Mouse (Mus musculus): ENCODE measurements around the gene Spem1. TPM values are rescaled to one million over a fixed set of nuclear protein-coding genes. Genes with fewer than 3 reads are reported as not detected.

Spem1 gene
- total RNA-seq, 2 experiments from 2014 or later, result 0.34 to 0.44 TPM

DNA sequence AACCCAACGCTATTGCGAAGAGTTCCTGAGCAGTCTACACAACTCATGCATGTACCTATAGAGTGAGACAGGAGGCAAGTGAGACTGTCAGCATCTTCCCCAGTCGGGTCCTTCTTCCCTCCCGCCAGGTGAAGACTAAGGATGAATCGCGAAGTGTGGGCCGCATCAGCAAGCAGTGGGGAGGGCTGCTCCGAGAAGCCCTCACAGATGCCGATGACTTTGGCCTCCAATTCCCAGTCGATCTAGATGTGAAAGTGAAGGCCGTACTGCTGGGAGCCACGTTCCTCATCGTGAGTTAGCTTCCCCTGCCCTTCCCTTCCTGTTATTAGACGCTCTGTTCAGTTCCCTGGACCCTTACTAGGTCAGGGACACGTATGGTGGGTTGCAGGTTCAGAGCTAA lies 27.9 kb upstream of the Spem1 start:
- intact Hi-C loops (cut with DNase I), result no loop called here
- no peak overlapping the region for H3K4me3 ChIP-seq
- DNase-seq (ENCODE audit: extremely low spot score in 1 of 2, low spot score in 2 of 2), result no peak
- no peak overlapping the region for H3K27ac ChIP-seq
- no peak for TF ChIP-seq CTCF (IDR thresholded peaks at IDR 0.05)

DNA sequence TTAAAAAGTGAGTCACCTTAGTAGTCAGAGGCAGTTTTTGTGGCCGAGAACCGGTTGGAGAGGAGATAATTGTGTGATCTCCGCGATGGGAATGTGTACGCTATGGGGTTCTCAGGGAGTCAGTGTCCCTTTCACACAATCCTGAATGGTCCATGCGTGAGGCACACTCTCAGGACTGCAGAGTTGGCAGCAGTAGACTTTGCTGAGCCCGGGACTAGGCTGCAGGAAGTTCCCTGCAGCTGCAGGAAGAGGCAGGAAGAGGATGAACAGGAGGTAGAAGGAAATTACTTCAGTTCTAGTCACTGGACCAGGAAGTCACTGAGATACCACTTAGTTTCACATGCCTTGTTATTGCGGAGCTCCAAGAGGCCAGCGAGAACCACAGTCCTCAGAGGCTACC lies 27.1 kb upstream of the Spem1 start:
- DNase-seq (ENCODE audit: extremely low spot score in 1 of 2, low spot score in 2 of 2), result no peak
- TF ChIP-seq CTCF (IDR thresholded peaks at IDR 0.05), result no peak
- Histone ChIP-seq H3K4me3 (no peak overlapping the region), H3K27ac (no peak overlapping the region)
- intact Hi-C loops (cut with DNase I), result no loop called here

DNA sequence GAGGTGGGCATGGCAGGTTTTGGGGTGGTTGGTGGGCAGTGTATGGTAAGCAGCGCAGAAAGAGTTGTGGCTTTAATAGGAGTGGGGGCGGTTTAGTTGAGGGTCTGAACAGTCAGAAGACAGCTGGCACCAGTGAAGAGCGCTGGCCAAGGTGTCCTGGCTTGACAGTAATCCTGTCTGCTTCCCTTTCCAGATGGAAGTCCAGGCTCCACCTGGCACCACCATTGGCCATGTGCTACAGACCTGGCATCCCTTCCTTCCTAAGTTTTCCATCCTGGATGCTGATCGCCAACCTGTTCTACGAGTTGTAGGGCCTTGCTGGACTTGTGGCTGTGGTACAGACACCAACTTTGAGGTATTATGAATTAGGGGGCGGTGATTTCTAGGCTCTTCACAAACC lies 26.0 kb upstream of the Spem1 start:
- DNase-seq (ENCODE audit: extremely low spot score in 1 of 2, low spot score in 2 of 2), result no peak
- TF ChIP-seq CTCF (IDR thresholded peaks at IDR 0.05), result no peak
- intact Hi-C loops (cut with DNase I), result no loop called here
- no peak overlapping the region for H3K27ac ChIP-seq
- no peak overlapping the region for H3K4me3 ChIP-seq

DNA sequence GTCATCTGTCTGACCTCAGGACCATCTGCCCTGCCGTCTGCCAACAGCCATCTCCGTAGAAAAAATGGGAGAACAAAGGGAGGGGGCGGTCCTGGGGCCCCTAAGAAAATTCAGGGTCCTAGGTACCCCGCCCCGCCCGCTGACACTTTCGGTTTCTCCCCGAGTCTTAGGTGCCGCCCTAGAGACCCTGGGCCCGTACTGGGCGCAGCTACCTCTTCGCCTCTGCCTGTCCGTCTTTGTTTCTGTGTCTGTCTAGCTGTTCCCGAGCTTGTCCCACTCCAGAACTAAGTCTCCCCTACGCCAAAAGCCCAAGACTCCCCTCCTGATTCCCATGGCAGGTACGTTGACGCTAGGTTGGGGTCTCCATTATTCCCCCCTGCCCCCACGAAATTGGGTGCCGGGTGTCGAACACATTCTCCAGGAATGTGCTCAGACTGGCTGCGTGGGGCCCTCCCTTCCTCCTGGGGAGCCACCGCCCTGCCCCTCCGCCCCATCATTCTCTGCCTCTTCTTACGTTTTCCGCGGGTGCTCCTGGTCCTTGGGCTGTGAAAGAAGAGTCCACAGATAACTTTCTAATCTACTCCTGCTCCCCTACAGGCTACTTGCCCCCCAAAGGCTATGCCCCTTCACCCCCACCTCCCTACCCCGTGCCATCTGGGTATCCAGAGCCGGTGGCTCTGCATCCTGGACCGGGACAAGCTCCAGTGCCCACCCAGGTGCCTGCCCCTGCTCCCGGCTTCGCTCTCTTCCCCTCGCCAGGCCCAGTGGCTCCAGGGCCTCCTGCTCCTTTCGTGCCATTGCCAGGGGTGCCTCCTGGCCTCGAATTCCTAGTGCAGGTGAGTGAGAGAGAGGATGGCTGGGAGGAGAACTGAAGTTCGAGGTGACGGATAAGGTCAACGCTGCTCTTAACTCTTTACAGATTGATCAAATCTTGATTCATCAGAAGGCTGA lies 25.0 kb upstream of the Spem1 start:
- no peak for TF ChIP-seq CTCF (IDR thresholded peaks at IDR 0.05)
- intact Hi-C loops (cut with DNase I), result no loop called here
- DNase-seq (ENCODE audit: extremely low spot score in 1 of 2, low spot score in 2 of 2), result no peak
- Histone ChIP-seq H3K27ac (peak overlapping the region; percentile 88), H3K4me3 (peak overlapping the region; percentile 82)

DNA sequence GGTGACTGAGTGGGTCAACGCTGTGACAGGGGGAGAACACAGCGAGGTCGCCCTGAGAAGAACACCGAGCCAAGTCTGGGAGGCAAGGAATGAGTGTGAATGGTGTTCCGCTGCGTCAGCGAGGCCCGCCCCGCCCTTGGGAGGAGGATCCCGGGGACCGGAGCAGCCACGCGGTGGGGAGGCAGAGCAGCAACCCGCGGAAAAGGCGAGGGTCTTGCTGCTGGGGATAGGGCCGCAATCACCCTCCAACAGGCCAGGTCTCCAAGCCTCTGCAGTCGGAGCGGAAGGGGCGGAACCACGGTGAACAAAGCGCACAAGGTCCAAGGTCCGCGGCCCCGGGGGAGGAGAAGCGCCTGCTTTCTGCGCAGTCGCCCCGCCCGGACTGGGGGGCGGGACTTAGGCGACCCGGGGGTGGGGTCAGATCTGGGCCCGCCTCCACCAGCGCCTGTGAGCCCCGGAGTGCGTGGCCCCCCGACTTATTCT lies 24.3 kb upstream of the Spem1 start, which contains the start of gene Plscr3:
Gene Plscr3, plus strand, starts transcription at position 179 of the 483 bp plus-strand sequence.
- no peak for TF ChIP-seq CTCF (IDR thresholded peaks at IDR 0.05)
- intact Hi-C loops (cut with DNase I), result no loop called here
- Histone ChIP-seq H3K4me3 (peak within 1 kb of the TSS; percentile 82), H3K27ac (peak within 1 kb of the TSS; percentile 88)
- DNase-seq (ENCODE audit: extremely low spot score in 1 of 2, low spot score in 2 of 2), result peak; percentile 87 to 90

DNA sequence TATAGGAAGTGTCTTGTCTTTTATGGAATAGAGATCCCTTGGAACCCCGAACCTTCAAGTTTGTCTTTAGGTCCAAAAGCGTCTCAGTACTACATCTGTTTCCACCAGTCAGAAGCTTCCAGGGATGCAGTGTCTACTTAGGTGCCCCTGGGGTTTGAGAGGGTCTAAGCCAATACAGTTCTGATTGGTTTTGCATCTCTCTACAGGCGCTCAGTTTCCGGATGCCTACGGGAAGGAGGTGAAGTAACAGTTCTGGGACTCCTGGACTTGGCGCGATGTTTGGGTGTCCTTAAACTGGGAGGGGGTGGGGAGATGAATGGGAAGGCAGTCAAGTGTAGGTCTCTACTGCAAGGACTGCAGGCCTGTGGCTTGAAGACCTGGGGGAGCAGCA lies 16.7 kb upstream of the Spem1 start:
- peak overlapping the region; percentile 67 for H3K4me3 ChIP-seq
- TF ChIP-seq CTCF (IDR thresholded peaks at IDR 0.05), result no peak
- H3K27ac ChIP-seq, result peak overlapping the region; percentile 94
- DNase-seq (ENCODE audit: extremely low spot score in 1 of 2, low spot score in 2 of 2), result no peak
- intact Hi-C loops (cut with DNase I), result loop anchor here (5.0 kb wide), 2 partner anchors 64 to 156 kb away; partner anchors contain the start of genes 2810408A11Rik, Neurl4 and Senp3

DNA sequence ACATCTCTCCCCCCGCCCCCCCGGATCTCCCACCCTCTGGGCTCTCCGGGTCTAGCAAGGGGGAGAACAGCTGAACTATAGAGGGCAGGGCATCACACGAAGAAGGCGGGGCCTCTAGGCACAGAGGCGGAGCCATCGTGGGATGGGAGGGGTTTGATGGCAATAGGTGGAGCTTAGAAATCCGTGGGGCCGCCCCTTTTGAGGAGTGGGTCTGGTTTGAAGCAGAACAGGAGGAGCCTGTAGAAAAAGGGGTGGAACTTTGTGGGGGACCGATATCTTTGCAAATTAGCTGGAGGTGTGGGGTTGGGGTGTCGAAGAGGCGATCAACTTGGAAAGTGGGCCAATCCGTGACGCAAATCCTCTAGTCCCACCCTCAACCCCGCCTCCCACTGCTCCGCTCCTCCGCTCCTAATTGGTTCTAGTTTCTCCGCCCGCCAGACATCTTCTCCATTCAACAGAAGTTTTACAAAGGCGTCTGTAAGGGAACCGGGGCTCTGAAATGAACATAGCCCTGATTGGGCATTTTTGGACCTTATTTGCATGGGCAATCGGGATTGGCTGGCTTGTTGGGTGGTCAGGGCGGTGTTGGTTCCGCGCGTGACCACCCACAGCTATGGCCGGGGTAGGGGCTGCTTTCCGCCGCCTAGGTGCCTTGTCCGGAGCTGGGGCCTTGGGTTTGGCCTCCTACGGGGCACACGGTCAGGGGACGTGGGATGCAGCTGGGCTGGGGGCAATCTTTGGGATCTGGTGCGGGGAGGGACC lies 16.2 kb upstream of the Spem1 start, which contains the start of gene Tmem256:
Gene Tmem256, plus strand, starts transcription at position 563 of the 762 bp plus-strand sequence.
- no peak for TF ChIP-seq CTCF (IDR thresholded peaks at IDR 0.05)
- peak; percentile 93 to 95 for DNase-seq (ENCODE audit: extremely low spot score in 1 of 2, low spot score in 2 of 2)
- Histone ChIP-seq H3K4me3 (peak within 1 kb of the TSS; percentile 67), H3K27ac (peak within 1 kb of the TSS; percentile 95)
- intact Hi-C loops (cut with DNase I), result loop anchor here (2.0 to 5.0 kb wide), 4 partner anchors 35 to 156 kb away; partner anchors contain the start of genes 2810408A11Rik, Neurl4 and Senp3

DNA sequence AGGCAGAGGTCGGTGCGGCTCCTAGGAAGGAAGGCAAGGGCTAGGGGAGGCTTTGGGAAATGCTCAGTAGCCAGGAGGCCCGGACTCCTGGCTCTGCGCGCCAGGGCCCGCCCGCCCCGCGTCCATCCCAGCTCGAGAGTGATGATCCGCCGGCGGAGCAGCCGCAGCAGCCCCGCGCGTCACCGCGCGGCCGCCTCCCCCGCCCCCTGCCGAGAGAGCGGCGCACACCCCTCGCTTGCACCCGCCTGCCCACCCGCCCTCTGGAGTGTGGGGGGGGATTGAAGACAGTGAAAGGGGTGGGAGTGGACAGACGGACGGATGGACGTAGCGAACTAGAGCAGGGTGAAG lies 15.6 kb upstream of the Spem1 start, which contains the start of gene Nlgn2:
Gene Nlgn2, minus strand, starts transcription at position 181 of the 348 bp plus-strand sequence.
- peak within 1 kb of the TSS; percentile 67 for H3K4me3 ChIP-seq
- intact Hi-C loops (cut with DNase I), result loop anchor here (2.0 to 5.0 kb wide), 4 partner anchors 35 to 155 kb away; partner anchors contain the start of genes 2810408A11Rik, Neurl4 and Senp3
- H3K27ac ChIP-seq, result peak within 1 kb of the TSS; percentile 95
- no peak; the same call in 1 of the 2 replicates for TF ChIP-seq CTCF (IDR thresholded peaks at IDR 0.05)
- DNase-seq (ENCODE audit: extremely low spot score in 1 of 2, low spot score in 2 of 2), result peak in 1 of 2 experiments; percentile 82

DNA sequence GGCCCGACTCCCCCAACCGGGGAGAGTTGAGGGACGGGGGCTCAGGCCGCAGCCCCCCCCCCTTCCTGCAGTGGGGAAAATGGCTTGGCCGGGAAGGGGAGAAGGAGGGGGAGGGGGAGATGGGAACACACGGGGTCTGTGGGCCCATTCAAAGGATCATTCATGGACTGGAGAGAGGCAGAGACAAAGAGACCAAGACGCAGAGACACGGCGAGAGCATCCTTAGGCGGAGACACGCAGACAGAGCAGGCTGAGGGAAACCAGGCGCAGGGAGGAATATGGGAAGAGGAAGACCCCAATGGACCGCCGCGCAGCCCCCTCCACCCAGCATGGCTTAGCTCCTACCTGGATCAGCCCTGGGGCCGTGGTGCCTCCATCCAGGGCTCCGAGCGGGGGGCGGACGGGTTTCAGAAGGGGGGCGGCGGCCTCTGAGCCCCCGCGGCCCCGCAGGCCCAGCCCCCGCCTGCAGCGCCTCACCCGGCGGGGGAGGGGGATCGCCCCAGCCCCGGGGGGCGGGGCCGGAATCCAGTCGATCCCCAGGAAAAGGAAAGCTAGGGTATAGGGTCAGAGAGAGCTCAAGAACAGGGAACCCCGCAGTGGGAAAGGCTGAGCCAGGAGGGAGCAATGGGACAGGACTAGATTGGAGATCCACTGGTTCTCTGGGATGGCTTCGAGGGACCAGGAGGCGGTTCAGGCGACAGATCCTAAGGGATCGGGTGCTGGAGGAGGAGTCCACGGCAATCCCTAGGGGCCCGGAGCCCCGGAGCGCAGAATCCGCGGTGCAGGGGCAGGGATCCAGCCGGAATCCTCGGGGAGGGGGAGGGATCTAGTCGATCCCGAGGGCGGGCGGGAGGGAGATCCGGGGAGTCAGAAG lies 15.0 kb upstream of the Spem1 start:
- Histone ChIP-seq H3K27ac (peak overlapping the region; percentile 95), H3K4me3 (peak overlapping the region; percentile 67)
- TF ChIP-seq CTCF (IDR thresholded peaks at IDR 0.05), result no peak
- intact Hi-C loops (cut with DNase I), result loop anchor here (1.0 to 5.0 kb wide), 5 partner anchors 34 to 155 kb away; partner anchors contain the start of genes 2810408A11Rik, Neurl4, Senp3 and Slc35g3
- peak; percentile 59 to 62 for DNase-seq (ENCODE audit: extremely low spot score in 1 of 2, low spot score in 2 of 2)

DNA sequence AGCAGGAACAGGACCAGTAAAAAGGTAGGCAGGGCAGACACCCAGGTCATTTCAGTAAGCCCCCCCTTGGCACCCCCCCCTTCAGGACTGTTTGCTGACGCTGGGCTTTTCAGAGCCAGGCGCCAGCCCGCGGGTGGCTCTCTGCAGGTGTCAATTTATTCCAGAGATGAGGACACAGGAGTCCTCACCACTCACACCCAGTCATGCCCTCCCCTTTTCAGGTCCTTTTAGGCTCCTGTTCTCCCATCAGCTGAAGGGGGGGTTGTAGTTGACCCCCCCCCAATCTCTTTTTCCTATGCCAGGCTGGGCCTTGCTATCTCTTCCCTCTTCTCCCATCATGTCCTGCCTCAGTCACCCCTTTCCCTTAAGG lies 14.0 kb upstream of the Spem1 start:
- intact Hi-C loops (cut with DNase I), result loop anchor here (1.0 to 5.0 kb wide), 6 partner anchors 33 to 154 kb away; partner anchors contain the start of genes 2810408A11Rik, Neurl4, Senp3 and Slc35g3
- H3K27ac ChIP-seq, result peak overlapping the region; percentile 95
- peak overlapping the region; percentile 67 for H3K4me3 ChIP-seq
- no peak for DNase-seq (ENCODE audit: extremely low spot score in 1 of 2, low spot score in 2 of 2)
- TF ChIP-seq CTCF (IDR thresholded peaks at IDR 0.05), result no peak
